ENCODE assay signal across 8 mouse cellular contexts in genomic region chr15:12825408-12825807, GRCm38 (mm10). TPM values are rescaled to one million over a fixed set of nuclear protein-coding genes. Genes with fewer than 3 reads are reported as not detected.
DNase-seq lines count a peak whose midpoint lies in the region; ATAC-seq and TF ChIP-seq lines count a peak whose summit lies in the region.

No protein-coding gene starts in this region.

- TF ChIP-seq CTCF in cortical plate, adult 2 months (IDR thresholded peaks at IDR 0.05; ENCODE audit: extremely low read depth, insufficient read depth, low read length) = no peak

- ATAC-seq in kidney, embryonic 14.5 days (ENCODE audit: low FRiP score, low TSS enrichment) = no peak
- ATAC-seq in hindbrain, embryonic 12.5 days (ENCODE audit: low FRiP score) = no peak
- no peak for ATAC-seq in midbrain, embryonic 13.5 days

- peak overlapping the region; percentile 51 for H3K4me2 ChIP-seq in kidney, embryonic 14.5 days (replicated peaks; ENCODE audit: low read depth, low read length)
- peak overlapping the region; percentile 62 for H3K4me2 ChIP-seq in hindbrain, embryonic 12.5 days (replicated peaks)
- peak overlapping the region; percentile 78 for H3K4me2 ChIP-seq in midbrain, embryonic 13.5 days (replicated peaks)

- no peak for DNase-seq in kidney, adult 8-10 months
- DNase-seq in urinary bladder, postnatal 36 days (ENCODE audit: low spot score in 2 of 2) = no peak
- no peak for DNase-seq in gastrocnemius, adult 8-10 months (ENCODE audit: low spot score in 2 of 2)
- DNase-seq in left cerebral cortex, adult 11 months (ENCODE audit: low spot score) = no peak

- peaks cover 42% of the 10 kb centered on the region for H3K36me3 ChIP-seq in kidney, embryonic 14.5 days (ENCODE audit: control insufficient read depth, insufficient read depth, low read length)
- H3K36me3 ChIP-seq in hindbrain, embryonic 12.5 days = peaks cover 43% of the 10 kb centered on the region
- peaks cover 49% of the 10 kb centered on the region for H3K36me3 ChIP-seq in midbrain, embryonic 13.5 days

- H3K4me1 ChIP-seq in kidney, embryonic 14.5 days (ENCODE audit: control insufficient read depth, insufficient read depth, low read length) = peaks cover 15% of the 10 kb centered on the region; the same call in 1 of the 2 replicates
- peaks cover 7% of the 10 kb centered on the region for H3K4me1 ChIP-seq in cortical plate, adult 2 months (ENCODE audit: control insufficient read depth, insufficient read depth, low read length)
- peaks cover 21% of the 10 kb centered on the region for H3K4me1 ChIP-seq in hindbrain, embryonic 12.5 days
- H3K4me1 ChIP-seq in midbrain, embryonic 13.5 days (replicated peaks) = peaks cover 32% of the 10 kb centered on the region

- no peaks in the 10 kb centered on the region for H3K9me3 ChIP-seq in kidney, embryonic 14.5 days (ENCODE audit: control insufficient read depth, low read length)
- H3K9me3 ChIP-seq in hindbrain, embryonic 12.5 days (replicated peaks) = no peaks in the 10 kb centered on the region
- H3K9me3 ChIP-seq in midbrain, embryonic 13.5 days = no peaks in the 10 kb centered on the region

- H3K27ac ChIP-seq in kidney, embryonic 14.5 days (ENCODE audit: low read depth, low read length) = no peak overlapping the region
- H3K27ac ChIP-seq in cortical plate, adult 2 months (ENCODE audit: insufficient read depth, low read length) = no peak overlapping the region
- no peak overlapping the region for H3K27ac ChIP-seq in hindbrain, embryonic 12.5 days
- no peak overlapping the region for H3K27ac ChIP-seq in midbrain, embryonic 13.5 days

- H3K27me3 ChIP-seq in kidney, embryonic 14.5 days (ENCODE audit: control insufficient read depth, insufficient read depth, low read length) = no peaks in the 10 kb centered on the region
- no peaks in the 10 kb centered on the region for H3K27me3 ChIP-seq in hindbrain, embryonic 12.5 days
- H3K27me3 ChIP-seq in midbrain, embryonic 13.5 days = no peaks in the 10 kb centered on the region

- peak overlapping the region; percentile 91 for H3K9ac ChIP-seq in kidney, embryonic 14.5 days (ENCODE audit: low read depth, low read length)
- H3K9ac ChIP-seq in hindbrain, embryonic 12.5 days = peak overlapping the region; percentile 88
- peak overlapping the region; percentile 91 for H3K9ac ChIP-seq in midbrain, embryonic 13.5 days (replicated peaks)

- H3K4me3 ChIP-seq in kidney, embryonic 14.5 days (ENCODE audit: low read length) = peak overlapping the region; percentile 83
- peak overlapping the region; percentile 80 for H3K4me3 ChIP-seq in cortical plate, adult 2 months (ENCODE audit: insufficient read depth, low read length)
- H3K4me3 ChIP-seq in hindbrain, embryonic 12.5 days = peak overlapping the region; percentile 91
- H3K4me3 ChIP-seq in midbrain, embryonic 13.5 days (replicated peaks) = peak overlapping the region; percentile 87

- 50% methylated on average over 12 of the region's 12 CpGs for WGBS in kidney, embryonic 14.5 days
- WGBS in hindbrain, embryonic 12.5 days = 59% methylated on average over 12 of the region's 12 CpGs
- 52% methylated on average over 12 of the region's 12 CpGs for WGBS in midbrain, embryonic 13.5 days

- no peak for TF ChIP-seq POLR2A in cortical plate, adult 2 months (IDR thresholded peaks at IDR 0.05; ENCODE audit: extremely low read depth, insufficient read depth, low read length)

RNA-seq across cellular contexts. Expression of gene Drosha, which starts 0.8 kb away (rescaled TPM):
- 30.9 and 50.1 TPM in 2 replicates for polyA plus RNA-seq in kidney, embryonic 14.5 days (2014; fragmentation: Nextera tagmentation; extraction: Ambion mirVana)
- polyA plus RNA-seq in cortical plate, adult 2 months (2012; rRNA removed) = 50.5 and 52.9 TPM in 2 replicates
- polyA plus RNA-seq in hindbrain, embryonic 12.5 days (2016; fragmentation: Nextera tagmentation; extraction: Ambion mirVana) = 65.1 and 71.8 TPM in 2 replicates
- polyA plus RNA-seq in midbrain, embryonic 13.5 days (2015; fragmentation: Nextera tagmentation; extraction: Ambion mirVana) = 54.1 and 57.7 TPM in 2 replicates
- total RNA-seq in gastrocnemius, adult 8-10 months (2022) = 10 to 100 TPM; 34.5 to 38.1 (median 36.3) TPM

RNA-seq across cellular contexts. Expression of gene 6030458C11Rik, which starts 1.0 kb away (rescaled TPM):
- polyA plus RNA-seq in kidney, embryonic 14.5 days (2014; fragmentation: Nextera tagmentation; extraction: Ambion mirVana) = 31.0 and 43.2 TPM in 2 replicates
- 24.9 and 25.2 TPM in 2 replicates for polyA plus RNA-seq in cortical plate, adult 2 months (2012; rRNA removed)
- 39.9 and 40.6 TPM in 2 replicates for polyA plus RNA-seq in hindbrain, embryonic 12.5 days (2016; fragmentation: Nextera tagmentation; extraction: Ambion mirVana)
- 36.3 and 38.7 TPM in 2 replicates for polyA plus RNA-seq in midbrain, embryonic 13.5 days (2015; fragmentation: Nextera tagmentation; extraction: Ambion mirVana)
- 10 to 100 TPM; 20.0 to 25.6 (median 23.0) TPM for total RNA-seq in gastrocnemius, adult 8-10 months (2022)
